23 mouse cellular contexts compared by ENCODE assay signal in the genomic region with DNA sequence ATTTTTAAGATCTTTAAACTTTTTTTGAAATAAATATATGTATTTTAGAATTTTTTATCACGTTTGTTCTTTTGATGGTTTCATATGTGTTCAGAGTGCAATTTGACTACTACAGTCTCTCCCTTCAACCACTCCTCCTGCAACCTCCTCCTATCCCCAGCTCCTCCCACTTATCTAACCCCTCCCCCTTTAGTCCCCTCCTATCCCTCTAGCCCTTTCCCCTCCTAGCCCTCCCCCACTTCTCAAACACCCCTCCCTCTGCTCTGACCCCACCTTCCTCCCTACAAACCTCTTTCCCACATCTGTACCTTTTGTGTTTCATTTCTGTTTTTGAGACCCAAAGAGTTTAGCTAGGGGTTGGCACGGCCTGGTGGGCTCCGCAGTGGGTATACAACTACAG.
A peak's percentile ranks its signal among the peaks of the same experiment; 100 is the strongest.
DNase-seq lines count a peak whose midpoint lies in the region; ATAC-seq and TF ChIP-seq lines count a peak whose summit lies in the region.
"Had no signal": no experiment of that assay in that cellular context is flagged by ENCODE, and none has a peak within 500 bp of the region (broad histone marks: within the 10 kb centered on the region; RNA-seq: fewer than 3 reads in every experiment).

No protein-coding gene starts in this region.

- no peak overlapping the region for H3K4me3 ChIP-seq in neural tube, embryonic 11.5 days (ENCODE audit: low read depth, low read length)
- H3K4me3 ChIP-seq in neural tube, embryonic 15.5 days (replicated peaks): no peak overlapping the region
- no peak overlapping the region for H3K4me3 ChIP-seq in gastrocnemius, adult 2 months

- no peak overlapping the region for H3K27ac ChIP-seq in neural tube, embryonic 11.5 days (ENCODE audit: low read depth, low read length)
- no peak overlapping the region for H3K27ac ChIP-seq in neural tube, embryonic 15.5 days (replicated peaks)
- no peak overlapping the region for H3K27ac ChIP-seq in gastrocnemius, adult 2 months

- H3K9me3 ChIP-seq in neural tube, embryonic 11.5 days (ENCODE audit: control insufficient read depth, low read length): no peaks in the 10 kb centered on the region
- no peaks in the 10 kb centered on the region for H3K9me3 ChIP-seq in neural tube, embryonic 15.5 days (replicated peaks)

- DNase-seq in neural tube, embryonic 11.5 days (ENCODE audit: low spot score): peak; percentile 2
- DNase-seq in R1 (ENCODE audit: low read depth, low spot score) (peak; percentile 76), ZHBTc4 (ENCODE audit: low read depth, low spot score) (peak; percentile 56)
- no peak for DNase-seq in frontal cortex, postnatal 14 days (ENCODE audit: low spot score in 2 of 2)
- no peak for DNase-seq in gastrocnemius, adult 2 months
- DNase-seq: adrenal gland, adult 2 months; adrenal gland, adult 8-10 months; adrenal gland, postnatal 10 days; adrenal gland, postnatal 14 days; adrenal gland, postnatal 25 days; adrenal gland, postnatal 36 days; B cell, adult 2 months; cerebellum, adult 11 months; cerebellum, adult 11-12 months; cerebellum, adult 18-20 months; cerebellum, adult 2 months; cerebellum, adult 8-10 months had no signal

- WGBS in neural tube, embryonic 11.5 days: 87% methylated on average over 3 of the region's 3 CpGs
- 93% methylated on average over 3 of the region's 3 CpGs for WGBS in neural tube, embryonic 15.5 days

- intact Hi-C loops in gastrocnemius, adult 2 months (cut with DNase I): no loop called here

- H3K4me1 ChIP-seq in neural tube, embryonic 11.5 days (ENCODE audit: control insufficient read depth, insufficient read depth, low read length): 0 out of 2 replicates have a peak, but pooled peaks cover 3% of the 10 kb centered on the region
- H3K4me1 ChIP-seq in neural tube, embryonic 15.5 days: peaks cover 33% of the 10 kb centered on the region

- H3K27me3 ChIP-seq in neural tube, embryonic 11.5 days (ENCODE audit: control insufficient read depth, insufficient read depth, low read length): no peaks in the 10 kb centered on the region
- no peaks in the 10 kb centered on the region for H3K27me3 ChIP-seq in neural tube, embryonic 15.5 days (replicated peaks)
- H3K27me3 ChIP-seq: CH12.LX had no signal

- ATAC-seq in neural tube, embryonic 11.5 days (ENCODE audit: insufficient read depth, low FRiP score, low TSS enrichment): no peak
- ATAC-seq in neural tube, embryonic 15.5 days (ENCODE audit: low FRiP score): no peak
- ATAC-seq: activated CD4-positive, CD25-positive, alpha-beta regulatory T cell, adult 4 months; CD4-positive, CD25-positive, alpha-beta regulatory T cell, adult 4 months; Patski had no signal

- no peak overlapping the region for H3K9ac ChIP-seq in neural tube, embryonic 11.5 days (ENCODE audit: low read length)
- H3K9ac ChIP-seq in neural tube, embryonic 15.5 days (replicated peaks): no peak overlapping the region

- TF ChIP-seq CTCF in gastrocnemius, adult 2 months (IDR thresholded peaks at IDR 0.05): no peak

- H3K36me3 ChIP-seq in neural tube, embryonic 11.5 days (ENCODE audit: control insufficient read depth, insufficient read depth, low read length): no peaks in the 10 kb centered on the region
- no peaks in the 10 kb centered on the region for H3K36me3 ChIP-seq in neural tube, embryonic 15.5 days
- H3K36me3 ChIP-seq: G1E had no signal

- H3K4me2 ChIP-seq in neural tube, embryonic 11.5 days (ENCODE audit: low read depth): no peak overlapping the region
- H3K4me2 ChIP-seq in neural tube, embryonic 15.5 days: no peak overlapping the region

Comparison
In these comparisons a context has a peak if more than half of its experiments do, and no peak if none do; other contexts are left out.
1. DNase-seq: peak in neural tube, embryonic 11.5 days (single experiment), R1 (single experiment) and ZHBTc4 (single experiment); none in frontal cortex, postnatal 14 days (0 of 2) and gastrocnemius, adult 2 months (single experiment).